Mouse (Mus musculus) stomach, embryonic 14.5 days (tissue): ENCODE measurements at regions not wholly inside any gene's neighbourhood (a gene's known extent, or its start where the extent isn't known, plus 50 kb on each side); places are given as distances from the start of the nearest gene placed in this dataset.
A peak's percentile ranks its signal among the peaks of the same experiment; 100 is the strongest.

Experiments used
- ATAC-seq: fragments of 200-750 bp; cut with Nextera tagmentation; 2 replicates; pipeline ENCODE4 v1.8.0; 2017; ENCODE audit warnings: low read depth, moderate TSS enrichment; ENCODE audit not compliant: insufficient number of reproducible peaks, insufficient read depth, low FRiP score
- H3K27ac ChIP-seq: fragments of 300-500 bp; sonication (generic); 2 replicates; pipeline ENCODE4 v1.5.1; 2014; ENCODE audit warnings: mild to moderate bottlenecking, low read length, moderate library complexity, mixed read lengths
- H3K27me3 ChIP-seq: fragments of 300-500 bp; sonication (generic); 2 replicates; pipeline ENCODE4 v1.6.1; 2014; ENCODE audit warnings: low read length, control low read depth, mixed read lengths; ENCODE audit not compliant: control insufficient read depth, insufficient read depth
- H3K36me3 ChIP-seq: fragments of 300-500 bp; sonication (generic); 2 replicates; pipeline ENCODE4 v1.6.1; 2014; ENCODE audit warnings: mild to moderate bottlenecking, control low read depth, low read length, moderate library complexity, mixed read lengths; ENCODE audit not compliant: control insufficient read depth, insufficient read depth
- H3K4me1 ChIP-seq: fragments of 300-500 bp; sonication (generic); 2 replicates; pipeline ENCODE4 v1.6.1; 2014; ENCODE audit warnings: low read length, control low read depth, mixed read lengths; ENCODE audit not compliant: control insufficient read depth, insufficient read depth
- H3K4me2 ChIP-seq: fragments of 300-500 bp; sonication (generic); replicated peaks from 2 replicates; pipeline ENCODE4 v1.6.1; 2014; ENCODE audit warnings: low read depth, low read length, control low read depth
- H3K4me3 ChIP-seq: fragments of 300-500 bp; sonication (generic); 2 replicates; pipeline ENCODE4 v1.5.1; 2014; ENCODE audit warnings: low read depth, low read length, control low read depth
- H3K9ac ChIP-seq: fragments of 300-500 bp; sonication (generic); replicated peaks from 2 replicates; pipeline ENCODE4 v1.6.1; 2014; ENCODE audit warnings: low read depth, mild to moderate bottlenecking, control low read depth, low read length, moderate library complexity, mixed read lengths
- H3K9me3 ChIP-seq: fragments of 300-500 bp; sonication (generic); 2 replicates; pipeline ENCODE4 v1.6.1; 2016; ENCODE audit warnings: low read depth, low read length, control low read depth; ENCODE audit not compliant: control insufficient read depth
- WGBS: fragments of 180-500 bp; shearing (Covaris S2); extraction: QIAGEN DNeasy Blood & Tissue Kit; methylation state at CpG from one replicate; pipeline ENCODE4 v1.1.7; 2014; 5-methylcytosine and 5-hydroxymethylcytosine counted together

DNA sequence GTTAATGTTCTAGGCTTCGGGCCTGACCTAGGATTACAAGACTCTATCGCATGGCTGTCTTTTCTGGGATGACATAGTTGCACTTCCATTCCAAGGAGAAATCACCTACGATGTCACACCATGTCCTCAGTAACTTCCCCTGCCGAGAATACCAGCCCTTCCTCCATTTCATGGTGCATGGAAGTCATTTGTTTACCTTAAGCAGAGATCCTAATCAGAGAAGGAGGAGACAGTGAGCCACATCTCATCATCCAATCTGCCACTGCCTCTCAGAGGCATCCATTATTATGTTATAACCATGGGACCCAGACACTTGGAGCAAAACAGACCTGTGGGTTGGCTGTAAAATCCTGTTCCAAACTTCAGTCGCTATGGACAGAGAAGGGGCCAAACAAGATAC lies 550.1 kb upstream of the Klf4 start:
- 75% methylated on average over 5 of the region's 5 CpGs for WGBS
- Histone ChIP-seq H3K4me3 (no peak overlapping the region), H3K4me1 (no peaks in the 10 kb centered on the region), H3K9me3 (no peaks in the 10 kb centered on the region), H3K36me3 (no peaks in the 10 kb centered on the region), H3K27ac (no peak overlapping the region), H3K27me3 (no peaks in the 10 kb centered on the region), H3K4me2 (no peak overlapping the region), H3K9ac (no peak overlapping the region)
- ATAC-seq, result no peak

DNA sequence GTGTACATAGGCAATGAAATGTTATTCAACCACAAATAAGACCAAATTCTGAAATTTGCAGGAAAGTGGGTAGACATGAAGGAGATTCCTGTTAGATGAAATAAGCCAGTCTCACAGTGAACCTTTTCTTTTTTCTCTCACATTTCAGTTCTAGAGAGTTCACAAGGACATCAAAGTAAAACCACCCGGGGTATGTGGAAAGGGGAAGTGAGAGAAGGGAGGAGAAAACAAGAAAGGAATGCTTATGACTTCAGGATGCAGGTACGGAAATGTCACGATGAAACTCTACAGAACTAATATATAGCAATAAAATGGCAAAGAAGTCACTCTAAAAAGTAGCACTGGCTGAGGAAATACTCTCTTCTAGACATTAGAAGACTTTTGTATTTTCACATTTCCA lies 548.7 kb upstream of the Klf4 start:
- WGBS, result 76% methylated on average over 3 of the region's 3 CpGs
- H3K4me2 ChIP-seq, result no peak overlapping the region
- ATAC-seq, result no peak

DNA sequence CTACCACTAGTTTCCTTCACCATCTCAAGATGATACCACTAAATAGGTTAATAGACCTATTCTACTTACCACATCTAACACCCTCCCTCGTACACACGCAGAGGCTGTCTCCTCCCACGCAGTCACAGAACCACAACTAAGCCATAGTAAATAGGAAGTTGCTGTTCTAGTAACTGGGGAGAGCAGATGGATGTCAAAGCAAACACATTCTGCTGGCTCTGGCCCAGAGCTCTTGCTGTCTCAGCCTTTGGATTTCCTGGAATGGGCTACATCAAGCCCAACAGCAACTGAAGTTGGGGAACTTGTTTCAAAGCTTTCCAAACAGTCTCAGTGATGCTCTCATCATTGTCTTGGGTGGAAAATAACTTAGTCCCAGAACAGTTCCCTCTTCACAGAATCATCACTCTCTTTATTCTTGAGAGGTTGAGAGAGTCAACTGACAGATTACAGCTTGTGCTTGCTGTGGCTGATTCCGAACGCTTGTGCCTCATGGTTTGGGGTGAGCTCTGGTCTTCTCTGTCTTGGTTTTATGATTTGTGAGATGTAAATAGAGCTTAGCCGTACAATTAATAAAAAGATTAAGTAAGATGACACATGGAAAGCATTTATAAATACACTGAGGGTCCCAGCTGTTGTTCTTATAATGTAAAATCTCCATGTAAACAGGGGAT lies 538.5 kb upstream of the Klf4 start:
- Histone ChIP-seq H3K4me2 (no peak overlapping the region), H3K36me3 (no peaks in the 10 kb centered on the region), H3K27ac (peak overlapping the region; percentile 39), H3K4me1 (no peaks in the 10 kb centered on the region), H3K27me3 (no peaks in the 10 kb centered on the region), H3K9ac (no peak overlapping the region), H3K4me3 (no peak overlapping the region), H3K9me3 (no peaks in the 10 kb centered on the region)
- peak; percentile 28; the same call in 1 of the 2 replicates for ATAC-seq
- 51% methylated on average over 6 of the region's 6 CpGs for WGBS

More for the DNA sequence above, 548.7 kb upstream of the Klf4 start:
- H3K4me3 ChIP-seq, result no peak overlapping the region
- H3K9ac ChIP-seq, result no peak overlapping the region
- H3K4me1 ChIP-seq, result no peaks in the 10 kb centered on the region
- H3K27me3 ChIP-seq, result no peaks in the 10 kb centered on the region
- H3K27ac ChIP-seq, result no peak overlapping the region
- H3K36me3 ChIP-seq, result no peaks in the 10 kb centered on the region
- H3K9me3 ChIP-seq, result no peaks in the 10 kb centered on the region

DNA sequence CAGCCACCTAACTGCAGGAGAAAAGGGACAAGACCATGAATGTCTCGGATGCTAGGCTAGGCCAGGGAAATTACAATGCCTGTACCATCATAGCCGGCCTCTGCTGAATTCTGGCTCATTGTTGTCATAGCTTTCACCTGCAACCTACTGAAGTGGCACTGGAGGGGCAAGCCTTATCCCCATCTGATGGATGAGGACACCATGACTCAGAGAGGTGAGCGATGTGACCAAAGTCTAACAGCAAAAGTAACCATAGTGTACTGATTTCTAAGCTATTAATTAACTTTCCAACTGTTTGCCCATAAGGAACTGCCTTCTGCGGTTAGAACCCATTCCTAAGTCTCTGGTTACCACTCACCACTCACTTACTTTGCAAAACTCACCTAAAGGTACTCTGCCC lies 536.6 kb upstream of the Klf4 start:
- Histone ChIP-seq H3K27ac (no peak overlapping the region), H3K27me3 (no peaks in the 10 kb centered on the region), H3K4me2 (no peak overlapping the region), H3K4me3 (no peak overlapping the region), H3K9me3 (no peaks in the 10 kb centered on the region), H3K9ac (no peak overlapping the region), H3K36me3 (no peaks in the 10 kb centered on the region), H3K4me1 (no peaks in the 10 kb centered on the region)
- WGBS, result 85% methylated on average over 4 of the region's 4 CpGs
- ATAC-seq, result no peak

DNA sequence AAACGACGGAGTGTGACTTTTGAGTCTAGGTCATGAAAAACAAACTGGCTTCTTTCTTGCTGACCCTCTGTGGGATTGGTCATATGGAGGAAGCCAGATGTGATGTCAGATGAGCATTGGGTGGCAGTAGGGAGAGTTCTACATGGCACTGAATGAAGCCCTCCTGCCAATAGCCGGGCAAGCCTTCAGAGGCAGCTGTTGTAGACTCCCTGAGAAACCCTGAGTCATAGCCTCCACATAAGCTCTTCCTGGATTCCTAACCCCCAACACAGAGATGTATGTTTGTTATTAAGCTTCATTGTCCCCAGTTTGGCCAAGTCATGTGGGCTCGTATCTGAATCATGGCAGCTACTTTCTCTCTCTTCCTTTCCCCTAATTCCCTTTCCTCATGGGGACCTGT lies 532.4 kb upstream of the Klf4 start:
- Histone ChIP-seq H3K9me3 (no peaks in the 10 kb centered on the region), H3K27me3 (no peaks in the 10 kb centered on the region), H3K4me2 (no peak overlapping the region), H3K4me1 (no peaks in the 10 kb centered on the region), H3K27ac (no peak overlapping the region), H3K4me3 (no peak overlapping the region), H3K36me3 (no peaks in the 10 kb centered on the region), H3K9ac (no peak overlapping the region)
- WGBS, result 93% methylated on average over 4 of the region's 4 CpGs
- ATAC-seq, result no peak

DNA sequence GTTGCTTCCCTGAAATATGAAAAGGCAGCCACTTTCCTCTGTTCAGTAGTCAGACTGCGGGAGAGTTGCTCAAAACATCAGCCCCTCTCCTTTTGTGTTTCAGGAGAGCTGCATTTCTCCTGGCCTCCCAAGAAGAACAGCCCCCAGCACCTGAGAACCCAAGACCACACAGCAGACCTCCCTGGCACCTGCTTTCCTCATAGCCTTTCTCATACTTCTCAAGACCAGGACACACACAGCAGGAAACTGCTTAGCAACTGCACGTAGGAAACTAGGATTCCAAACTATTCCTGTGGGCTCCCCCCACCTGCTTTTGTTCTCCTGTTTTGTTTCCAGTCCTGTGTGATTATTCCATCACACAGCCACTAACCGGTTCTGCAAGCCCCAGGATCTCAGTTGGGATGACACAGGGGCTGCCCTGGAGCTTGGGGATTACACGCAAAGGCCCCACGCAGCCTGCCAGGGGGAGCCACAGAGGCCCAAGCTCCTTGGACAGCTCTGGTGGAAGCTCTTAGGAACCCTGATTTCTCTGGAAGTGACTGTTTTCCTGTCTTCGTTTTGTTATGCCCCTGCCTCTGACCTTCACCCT lies 519.6 kb upstream of the Klf4 start:
- peak; percentile 83 for ATAC-seq
- Histone ChIP-seq H3K9me3 (no peaks in the 10 kb centered on the region), H3K9ac (no peak overlapping the region), H3K4me2 (no peak overlapping the region), H3K4me3 (no peak overlapping the region), H3K27ac (0 out of 2 replicates have a peak overlapping the region, but pooled peaks have one; percentile 30), H3K36me3 (no peaks in the 10 kb centered on the region), H3K27me3 (no peaks in the 10 kb centered on the region), H3K4me1 (no peaks in the 10 kb centered on the region)
- WGBS, result 28% methylated on average over 6 of the region's 6 CpGs

DNA sequence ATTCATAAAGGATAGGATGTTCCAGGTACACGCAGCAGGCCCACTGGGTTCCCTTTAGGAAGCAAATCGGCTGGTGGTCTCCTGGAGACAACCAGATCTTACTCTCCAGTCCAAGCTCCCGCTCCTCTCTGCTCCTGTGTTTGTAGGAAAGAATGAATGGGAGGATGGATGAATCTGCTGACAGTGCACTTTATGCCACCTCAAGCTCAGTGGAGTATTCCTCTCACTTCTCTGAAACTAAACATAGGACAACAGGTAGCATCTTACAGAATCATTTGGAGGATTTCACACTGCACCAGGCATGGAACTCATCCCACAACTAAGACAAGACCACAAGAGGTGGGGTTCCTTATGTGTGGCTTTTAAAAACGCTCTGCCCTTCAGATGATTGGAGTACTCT lies 507.1 kb upstream of the Klf4 start:
- Histone ChIP-seq H3K9me3 (no peaks in the 10 kb centered on the region), H3K4me2 (no peak overlapping the region), H3K9ac (no peak overlapping the region), H3K4me3 (no peak overlapping the region), H3K36me3 (no peaks in the 10 kb centered on the region), H3K4me1 (no peaks in the 10 kb centered on the region), H3K27ac (no peak overlapping the region), H3K27me3 (no peaks in the 10 kb centered on the region)
- ATAC-seq, result no peak
- WGBS, result 91% methylated on average over 4 of the region's 4 CpGs

DNA sequence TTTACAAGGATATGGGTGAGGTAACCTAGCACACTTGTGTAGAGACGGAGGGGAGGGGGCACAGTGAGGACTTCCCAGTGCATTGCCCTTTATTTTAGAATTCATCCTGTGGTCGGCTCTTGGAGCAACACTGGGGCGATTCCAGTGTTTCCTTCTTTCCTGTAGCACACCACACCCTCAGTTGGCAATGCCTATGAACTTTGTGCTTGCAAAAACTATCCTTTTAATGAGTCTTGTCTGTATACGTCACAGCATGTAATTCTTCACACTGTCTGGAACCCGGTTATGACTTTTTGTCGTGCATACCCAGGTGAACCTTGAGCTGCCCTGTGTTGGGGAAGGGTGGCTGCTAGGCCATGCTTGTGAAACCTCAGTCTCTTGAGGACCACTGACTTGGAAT lies 504.1 kb upstream of the Klf4 start:
- Histone ChIP-seq H3K36me3 (no peaks in the 10 kb centered on the region), H3K27me3 (no peaks in the 10 kb centered on the region), H3K4me1 (no peaks in the 10 kb centered on the region), H3K4me3 (no peak overlapping the region), H3K4me2 (no peak overlapping the region), H3K9ac (no peak overlapping the region), H3K9me3 (no peaks in the 10 kb centered on the region), H3K27ac (no peak overlapping the region)
- no peak for ATAC-seq
- 80% methylated on average over 6 of the region's 6 CpGs for WGBS

DNA sequence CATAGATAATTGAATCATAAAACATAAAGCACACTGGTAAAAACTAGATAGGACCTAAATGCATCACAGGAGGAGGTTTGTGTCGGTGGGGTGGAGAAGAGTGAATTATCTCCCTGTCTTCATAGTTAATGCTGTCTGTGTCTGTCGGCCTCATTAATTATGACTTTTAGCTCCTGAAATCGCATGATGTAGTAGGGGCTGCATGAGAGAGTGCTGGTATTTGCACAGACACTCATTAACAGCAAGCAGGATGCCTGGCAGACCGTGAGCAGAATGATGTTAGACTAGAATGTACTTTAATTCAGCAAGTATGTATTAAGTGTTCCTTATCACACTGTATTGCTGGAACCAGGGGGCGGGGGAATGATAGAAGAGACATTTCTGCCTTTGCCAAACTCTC lies 503.3 kb upstream of the Klf4 start:
- Histone ChIP-seq H3K9ac (no peak overlapping the region), H3K4me2 (no peak overlapping the region), H3K4me3 (no peak overlapping the region), H3K9me3 (no peaks in the 10 kb centered on the region), H3K4me1 (no peaks in the 10 kb centered on the region), H3K27ac (no peak overlapping the region), H3K36me3 (no peaks in the 10 kb centered on the region), H3K27me3 (no peaks in the 10 kb centered on the region)
- WGBS, result 55% methylated on average over 5 of the region's 5 CpGs
- no peak for ATAC-seq
